Mouse (Mus musculus) fat pad, adult 2 months (tissue): ENCODE data around the gene Hk2.

Experiments used
- DNase-seq: peaks from one replicate; pipeline ENCODE4 v3.0.0-alpha.2; 2011; ENCODE audit warnings: low read depth, low spot score; ENCODE audit errors: extremely low read depth

Hk2 gene

GRCm38 (mm10) chr6:82774321-82774764, at the start of gene Hk2:
Gene Hk2 (minus strand): TSS chr6:82774454.
- DNase-seq, result no peak

- DNase-seq, result no peak
These were observed 47.6 kb upstream of the Hk2 start for GRCm38 (mm10) chr6:82821758-82822253.

DNA sequence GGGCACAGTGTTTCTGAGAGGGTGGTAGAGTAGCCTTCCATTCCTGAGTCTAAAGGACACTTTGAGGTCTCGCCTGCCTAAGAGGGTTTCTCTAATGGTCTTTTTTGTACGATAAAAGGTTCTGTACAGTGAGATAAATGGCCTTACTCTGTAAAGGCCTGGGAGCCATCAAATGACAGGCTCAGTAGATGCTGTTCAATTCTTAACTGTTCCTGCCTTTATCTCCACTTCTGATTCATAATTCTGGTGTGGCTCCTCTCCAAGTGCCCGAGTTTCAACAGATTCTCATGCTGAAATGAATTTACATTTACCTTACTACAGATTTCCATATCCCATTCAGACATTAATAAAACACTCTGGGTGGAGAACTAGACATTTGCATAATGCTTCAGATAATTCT, 46.5 kb upstream of the Hk2 start:
- no peak for DNase-seq

DNA sequence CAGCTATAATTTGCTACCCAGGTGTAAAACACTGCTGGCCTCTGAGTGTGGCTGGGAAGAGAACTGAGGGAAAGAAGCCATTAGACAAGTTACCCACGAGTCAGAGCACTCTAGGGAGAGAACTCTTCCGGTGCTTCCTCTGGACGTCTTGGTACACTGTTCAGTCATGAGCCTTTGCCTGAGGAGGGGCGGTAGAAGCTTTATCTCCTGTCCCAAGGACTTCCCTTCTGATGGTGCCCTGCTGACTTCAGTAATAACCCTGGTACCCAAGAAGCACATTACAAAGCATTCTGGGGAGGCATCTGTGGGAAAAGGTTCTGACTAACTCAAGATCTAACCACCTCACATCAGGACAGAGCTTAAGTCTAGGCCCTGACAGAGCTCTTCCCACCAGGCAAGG, 40.6 kb upstream of the Hk2 start:
- DNase-seq, result no peak

DNA sequence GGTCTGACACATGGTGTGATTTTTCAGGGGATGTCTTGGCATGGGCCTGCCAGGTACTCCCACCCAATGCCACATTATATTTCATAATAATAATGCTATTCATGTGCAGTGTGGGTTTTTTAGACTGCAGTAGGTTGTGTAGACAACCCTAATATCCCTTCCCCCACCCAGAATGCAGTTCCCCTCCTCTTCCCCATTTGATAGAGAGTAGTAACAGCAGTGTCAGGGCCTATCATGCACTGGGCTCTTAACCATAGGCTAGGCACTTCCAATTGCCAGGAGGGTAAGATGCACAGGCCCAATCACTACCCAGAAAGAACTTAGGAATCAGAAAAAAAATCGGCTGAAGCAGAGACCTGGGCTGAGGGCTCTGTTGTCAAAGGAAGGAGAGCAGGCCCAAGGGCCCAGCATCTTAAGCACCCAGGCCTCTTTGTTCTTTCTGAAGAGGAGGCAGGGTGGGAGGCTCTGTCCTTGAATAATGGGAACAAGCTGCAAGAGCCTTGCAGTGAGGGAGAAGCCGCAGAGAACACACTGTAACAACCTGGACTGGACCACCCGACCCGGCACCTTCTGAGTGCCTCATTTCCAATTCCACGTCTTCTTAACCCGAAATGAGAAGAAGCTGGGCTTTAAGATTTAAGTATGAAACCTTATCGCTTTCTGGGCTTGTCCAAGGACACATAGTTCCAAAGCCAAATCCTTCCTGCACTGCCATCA, 33.9 kb upstream of the Hk2 start:
- no peak for DNase-seq

DNA sequence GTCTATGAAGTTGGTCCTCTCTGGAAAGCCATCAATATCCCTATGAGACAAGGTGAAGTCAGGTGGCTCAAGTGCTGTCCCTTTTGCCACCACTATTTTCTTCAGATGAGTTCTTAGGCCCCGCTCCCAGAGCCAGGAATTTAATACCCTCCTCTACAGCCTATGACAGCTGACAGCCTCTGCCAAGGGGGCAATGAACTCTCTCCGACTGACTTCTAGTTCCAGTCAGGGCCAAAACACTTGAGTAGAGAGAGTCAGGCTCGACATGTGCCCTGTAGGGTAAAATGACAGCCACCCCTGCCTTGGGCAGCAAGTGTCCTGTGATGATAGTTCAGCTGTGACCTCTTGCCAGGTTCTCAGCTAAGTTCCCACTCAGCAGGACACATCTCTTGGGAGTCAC, 32.7 kb upstream of the Hk2 start:
- DNase-seq, result no peak

GRCm38 (mm10) chr6:82806503-82806902, 32.2 kb upstream of the Hk2 start:
- no peak for DNase-seq

- no peak for DNase-seq
These were observed 31.6 kb upstream of the Hk2 start for GRCm38 (mm10) chr6:82805894-82806293.

DNA sequence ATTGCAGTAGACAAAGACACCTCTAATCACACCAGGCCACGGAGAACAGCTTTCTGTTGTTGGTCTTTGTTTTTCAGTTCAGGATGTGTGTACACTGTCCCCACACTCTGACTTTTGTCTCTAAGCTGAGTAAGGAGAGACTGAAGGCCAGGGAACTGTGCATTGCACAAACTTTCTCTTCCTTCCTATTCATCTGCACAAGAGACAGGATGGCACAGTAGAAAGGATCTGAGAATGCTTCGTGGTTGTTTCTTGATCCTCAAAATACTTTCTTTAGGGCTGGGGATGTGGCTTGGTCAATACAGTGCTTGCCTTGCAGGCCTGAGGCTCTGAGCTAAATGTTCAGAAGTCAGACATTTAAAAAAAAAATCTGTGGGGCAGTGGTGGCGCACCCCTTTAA, 30.7 kb upstream of the Hk2 start:
- DNase-seq, result no peak

GRCm38 (mm10) chr6:82798202-82798737, 24.0 kb upstream of the Hk2 start:
- no peak for DNase-seq

DNA sequence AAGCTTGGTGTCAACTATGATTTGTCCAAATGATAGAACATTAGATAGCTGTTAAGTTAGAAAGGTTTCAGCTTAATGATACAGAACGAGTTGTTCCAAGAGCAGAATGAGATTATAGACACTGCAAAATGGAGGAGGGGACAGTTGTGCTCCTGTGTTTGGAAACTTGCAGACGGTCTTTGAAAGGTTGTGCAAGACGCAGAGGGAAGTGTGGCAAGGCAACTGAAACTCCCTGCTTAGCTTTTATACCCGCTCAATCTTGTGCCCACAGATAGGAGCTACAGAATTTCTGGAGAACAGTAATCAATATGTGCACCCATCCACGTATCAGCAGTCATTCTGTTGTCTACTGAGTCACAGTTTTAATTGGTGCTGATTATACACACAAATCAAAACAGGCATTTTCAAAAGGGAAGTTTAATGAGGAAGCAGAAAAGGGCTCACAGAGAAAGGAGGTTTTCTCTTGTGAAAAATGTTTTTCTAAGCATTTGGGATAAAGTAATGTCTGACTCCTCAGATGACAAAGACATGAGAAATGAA, 23.1 kb upstream of the Hk2 start:
- no peak for DNase-seq

GRCm38 (mm10) chr6:82790864-82791263, 16.6 kb upstream of the Hk2 start:
- no peak for DNase-seq

GRCm38 (mm10) chr6:82783906-82784305, 9.7 kb upstream of the Hk2 start:
- no peak for DNase-seq

DNA sequence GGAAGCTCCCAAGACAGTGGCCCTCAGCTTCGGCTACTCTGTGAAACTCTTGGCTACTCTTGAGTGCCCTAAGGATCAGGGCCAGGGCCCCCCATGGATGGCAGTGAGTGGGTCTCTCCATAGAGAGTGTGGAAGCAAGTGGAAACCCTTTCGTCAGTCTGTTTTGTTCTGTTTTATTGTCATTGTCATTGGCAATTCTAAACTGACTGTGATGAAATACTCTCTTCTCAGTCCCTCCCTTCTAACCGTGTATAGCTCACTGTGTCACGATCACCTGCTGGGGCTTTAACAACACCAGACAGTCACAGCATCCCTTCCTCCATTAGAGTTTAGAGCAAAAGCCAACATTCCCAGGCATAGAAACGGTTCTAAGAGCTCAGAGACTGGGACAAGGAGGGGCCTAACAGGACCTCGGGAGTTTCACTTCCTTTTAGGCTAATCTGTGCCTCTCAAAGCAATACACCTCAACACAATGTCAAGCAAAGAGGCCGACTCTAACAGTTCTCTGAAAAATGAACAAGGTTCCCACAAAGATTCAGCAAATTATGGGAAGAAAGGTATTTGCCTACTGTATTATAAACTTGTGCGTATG, 6.6 kb upstream of the Hk2 start:
- DNase-seq, result no peak

GRCm38 (mm10) chr6:82780369-82780768, 6.1 kb upstream of the Hk2 start:
- no peak for DNase-seq

- no peak for DNase-seq
These were observed 2.9 kb upstream of the Hk2 start for GRCm38 (mm10) chr6:82777124-82777654.

GRCm38 (mm10) chr6:82775386-82775785, 1.1 kb upstream of the Hk2 start:
- no peak for DNase-seq

DNA sequence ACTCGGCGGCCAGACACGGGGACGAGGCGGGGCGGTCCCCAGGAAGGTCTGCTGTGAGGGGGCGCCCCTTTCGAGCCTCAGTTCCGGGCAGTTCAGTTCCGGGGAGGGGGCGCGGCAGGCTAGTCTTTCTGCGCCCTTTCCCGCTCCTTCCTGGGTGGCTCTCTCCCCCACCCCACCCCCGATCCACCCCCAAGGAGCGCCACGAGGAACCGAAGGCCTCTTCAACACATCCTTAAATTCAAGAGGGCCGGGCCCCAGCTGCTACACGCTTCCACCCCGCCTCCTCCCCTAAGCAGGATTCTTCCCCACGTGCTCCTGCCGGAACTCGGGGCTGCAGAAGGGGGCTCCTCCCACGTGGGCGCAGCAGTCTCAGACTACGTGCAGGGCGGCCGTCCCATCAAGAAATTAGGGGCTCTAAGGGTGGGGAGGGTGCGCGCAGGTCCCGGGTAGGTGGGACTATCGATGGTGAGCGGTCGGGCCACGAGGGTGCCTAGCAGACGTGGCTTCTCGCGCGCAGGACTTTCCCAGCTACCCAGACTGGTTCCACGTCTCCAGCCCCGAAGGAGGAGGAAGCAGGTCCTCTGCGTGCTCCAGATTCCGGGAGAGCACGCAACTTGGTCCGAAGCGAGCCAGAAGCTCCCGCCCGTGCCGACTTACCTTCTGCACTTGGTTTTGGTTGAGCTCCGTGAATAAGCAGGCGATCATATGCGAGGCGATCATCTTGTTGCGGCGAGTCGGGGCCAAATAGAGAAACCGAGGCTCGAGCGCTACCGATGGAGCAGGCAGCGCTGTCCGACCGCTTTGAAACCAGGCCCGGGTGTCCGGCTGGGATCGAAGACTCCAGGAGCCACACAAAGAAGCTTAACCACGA, 758 bp downstream of the Hk2 start:
- DNase-seq, result no peak

DNA sequence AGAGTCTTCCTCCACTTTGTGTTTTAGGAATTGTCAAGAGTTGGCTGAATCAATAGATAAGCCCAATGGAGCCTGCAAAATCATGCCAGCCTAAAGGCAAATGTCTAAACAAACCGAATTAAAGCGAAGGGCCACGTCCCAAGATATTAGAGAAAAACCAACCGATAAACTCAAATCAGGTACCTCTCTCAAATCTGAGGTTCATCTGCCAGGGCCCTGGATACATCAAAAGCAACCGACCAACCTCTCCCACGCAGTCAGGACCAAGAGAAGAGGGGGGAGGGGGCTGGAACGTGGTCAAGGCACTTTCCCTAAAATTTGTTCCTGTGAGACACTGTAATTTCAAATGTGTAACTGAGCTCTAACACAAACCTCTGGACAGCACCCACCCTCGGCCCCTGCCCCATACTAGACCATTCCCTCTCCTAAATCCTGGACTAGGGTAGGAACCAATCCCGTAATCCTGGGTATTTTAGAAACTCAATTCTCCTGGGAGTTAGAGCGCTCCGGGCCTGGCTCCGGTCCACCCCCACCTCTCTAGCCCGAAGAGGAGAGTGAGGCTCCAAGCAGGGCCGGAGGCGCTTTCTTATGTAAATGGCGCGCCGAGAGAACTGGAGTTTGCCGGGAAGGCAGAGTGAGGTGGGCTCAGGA, 1.7 kb downstream of the Hk2 start:
- no peak for DNase-seq

- DNase-seq, result no peak
These were observed 2.3 kb downstream of the Hk2 start for GRCm38 (mm10) chr6:82771981-82772409.
